Mouse (Mus musculus) CD4-positive, CD25-positive, alpha-beta regulatory T cell, adult 9 weeks (primary cell): ENCODE results near the gene Cd47. TPM values are rescaled to one million over a fixed set of nuclear protein-coding genes. Genes with fewer than 3 reads are reported as not detected.

ENCODE experiments used
- polyA plus RNA-seq: library from polyadenylated mRNA; unstranded; fragments of 100-300 nt; shearing (Covaris generic); gene quantifications from one replicate; pipeline ENCODE4 v1.2.1, GENCODE M21; 2017

Gene Cd47
- polyA plus RNA-seq, result 209 TPM

GRCm38 (mm10) chr16:49799597-49800561 lies at the start of gene Cd47:
Cd47 (plus strand) TSS chr16:49800533.

Other genes with a start within 250 kb of the Cd47 start
- 3.4 TPM for gene Ift57, start 101.3 kb upstream of the Cd47 start, polyA plus RNA-seq